Mouse (Mus musculus) thymus, adult 18-20 months (tissue): ENCODE data around the gene Sh2d1a.
A peak's percentile ranks its signal among the peaks of the same experiment; 100 is the strongest.

ENCODE experiments used
- DNase-seq, 2 experiments: peaks; one replicate each; pipeline ENCODE4 v3.0.0; 2022; ENCODE audit warnings: mixed read lengths in 2 of 2

Sh2d1a gene

GRCm38 (mm10) chrX:42502291-42503043 is at the start of gene Sh2d1a:
TSS of gene Sh2d1a (plus strand) at chrX:42502453.
- DNase-seq, result peak; percentile 44 to 77

GRCm38 (mm10) chrX:42453001-42453400 is 49.3 kb upstream of the Sh2d1a start:
- no peak for DNase-seq

- peak; percentile 24 to 55 for DNase-seq
These were observed 47.7 kb upstream of the Sh2d1a start for GRCm38 (mm10) chrX:42454533-42454932.

- DNase-seq, result no peak
These were observed 12.8 kb upstream of the Sh2d1a start, which contains the start of gene Tex13c2 for GRCm38 (mm10) chrX:42489446-42489845. TSS of gene Tex13c2 (plus strand) at chrX:42489691.

- no peak for DNase-seq
These were observed 11.9 kb upstream of the Sh2d1a start for GRCm38 (mm10) chrX:42490336-42490735.

- no peak for DNase-seq
These were observed 1.7 kb upstream of the Sh2d1a start for GRCm38 (mm10) chrX:42500538-42500937.

GRCm38 (mm10) chrX:42511105-42511504 is 8.9 kb downstream of the Sh2d1a start:
- no peak for DNase-seq

GRCm38 (mm10) chrX:42512567-42512966 is 10.3 kb downstream of the Sh2d1a start:
- DNase-seq, result peak in 1 of 2 experiments; percentile 39

GRCm38 (mm10) chrX:42522868-42523267 is 20.6 kb downstream of the Sh2d1a start:
- DNase-seq, result no peak

- no peak for DNase-seq
These were observed 28.4 kb downstream of the Sh2d1a start for GRCm38 (mm10) chrX:42530703-42531102.

GRCm38 (mm10) chrX:42540030-42540755 is 37.9 kb downstream of the Sh2d1a start:
- DNase-seq, result peak in 1 of 2 experiments; percentile 20

- DNase-seq, result peak; percentile 16 to 53
These were observed 38.5 kb downstream of the Sh2d1a start for GRCm38 (mm10) chrX:42540756-42541053.

- DNase-seq, result no peak
These were observed 42.8 kb downstream of the Sh2d1a start for GRCm38 (mm10) chrX:42545076-42545475.

GRCm38 (mm10) chrX:42548513-42548912 is 46.3 kb downstream of the Sh2d1a start:
- peak; percentile 17 to 24 for DNase-seq

- peak; percentile 13 to 34 for DNase-seq
These were observed 55.0 kb downstream of the Sh2d1a start for GRCm38 (mm10) chrX:42557284-42557683.

GRCm38 (mm10) chrX:42558683-42559082 is 56.4 kb downstream of the Sh2d1a start:
- no peak for DNase-seq
